Mouse (Mus musculus) ovary, postnatal 10 days (tissue): ENCODE measurements at regions not wholly inside any gene's neighbourhood (a gene's known extent, or its start where the extent isn't known, plus 50 kb on each side); places are given as distances from the start of the nearest gene placed in this dataset.

Source experiments
- DNase-seq: peaks from one replicate; pipeline ENCODE4 v3.0.0; 2022; ENCODE audit warnings: low spot score

GRCm38 (mm10) chr13:93243076-93243475, 50.9 kb upstream of the Tent2 start:
- peak; percentile 58 for DNase-seq

GRCm38 (mm10) chr13:93248711-93249110, 50.7 kb upstream of the Homer1 start:
- no peak for DNase-seq
